Mouse (Mus musculus) frontal cortex, postnatal 10 days (tissue): ENCODE measurements around the gene 2900011O08Rik.

ENCODE experiments used
- DNase-seq, 2 experiments: peaks; one replicate each; pipeline ENCODE4 v3.0.0; 2022; ENCODE audit warnings: low spot score in 2 of 2, mixed read lengths in 1 of 2

Gene 2900011O08Rik

GRCm38 (mm10) chr16:14004726-14005125, 18.3 kb downstream of the 2900011O08Rik start:
- no peak for DNase-seq

- no peak for DNase-seq
Measured at GRCm38 (mm10) chr16:14005266-14005665, 18.9 kb downstream of the 2900011O08Rik start.

- DNase-seq, result no peak
Measured at GRCm38 (mm10) chr16:14008081-14008480, 21.7 kb downstream of the 2900011O08Rik start.

- no peak for DNase-seq
Measured at GRCm38 (mm10) chr16:14008708-14009107, 22.3 kb downstream of the 2900011O08Rik start.

GRCm38 (mm10) chr16:14009966-14010365, 23.6 kb downstream of the 2900011O08Rik start:
- no peak for DNase-seq

GRCm38 (mm10) chr16:14017306-14017705, 30.9 kb downstream of the 2900011O08Rik start:
- no peak for DNase-seq

GRCm38 (mm10) chr16:14021166-14021822, 34.9 kb downstream of the 2900011O08Rik start:
- no peak for DNase-seq

GRCm38 (mm10) chr16:14025091-14025990, 38.9 kb downstream of the 2900011O08Rik start:
- no peak for DNase-seq

- no peak for DNase-seq
Measured at GRCm38 (mm10) chr16:14029072-14029471, 42.7 kb downstream of the 2900011O08Rik start.

- DNase-seq, result no peak
Measured at GRCm38 (mm10) chr16:14029851-14030250, 43.4 kb downstream of the 2900011O08Rik start.

GRCm38 (mm10) chr16:14030650-14031049, 44.2 kb downstream of the 2900011O08Rik start:
- DNase-seq, result no peak

- no peak for DNase-seq
Measured at GRCm38 (mm10) chr16:14033076-14033475, 46.7 kb downstream of the 2900011O08Rik start.

- no peak for DNase-seq
Measured at GRCm38 (mm10) chr16:14042421-14042820, 56.0 kb downstream of the 2900011O08Rik start.

- no peak for DNase-seq
Measured at GRCm38 (mm10) chr16:14044695-14045094, 58.3 kb downstream of the 2900011O08Rik start.

GRCm38 (mm10) chr16:14046224-14046756, 59.9 kb downstream of the 2900011O08Rik start:
- DNase-seq, result no peak

GRCm38 (mm10) chr16:14052221-14052620, 65.8 kb downstream of the 2900011O08Rik start:
- DNase-seq, result no peak

- DNase-seq, result peak in 1 of 2 experiments; percentile 0
Measured at GRCm38 (mm10) chr16:14053116-14053515, 66.7 kb downstream of the 2900011O08Rik start.

- DNase-seq, result no peak
Measured at GRCm38 (mm10) chr16:14055271-14055670, 68.9 kb downstream of the 2900011O08Rik start.

GRCm38 (mm10) chr16:14056734-14057133, 70.3 kb downstream of the 2900011O08Rik start:
- DNase-seq, result no peak

GRCm38 (mm10) chr16:14058541-14058940, 72.1 kb downstream of the 2900011O08Rik start:
- no peak for DNase-seq

- no peak for DNase-seq
Measured at GRCm38 (mm10) chr16:14059118-14059854, 72.9 kb downstream of the 2900011O08Rik start.

GRCm38 (mm10) chr16:14059869-14060268, 73.5 kb downstream of the 2900011O08Rik start:
- DNase-seq, result no peak
